In the genomic region with DNA sequence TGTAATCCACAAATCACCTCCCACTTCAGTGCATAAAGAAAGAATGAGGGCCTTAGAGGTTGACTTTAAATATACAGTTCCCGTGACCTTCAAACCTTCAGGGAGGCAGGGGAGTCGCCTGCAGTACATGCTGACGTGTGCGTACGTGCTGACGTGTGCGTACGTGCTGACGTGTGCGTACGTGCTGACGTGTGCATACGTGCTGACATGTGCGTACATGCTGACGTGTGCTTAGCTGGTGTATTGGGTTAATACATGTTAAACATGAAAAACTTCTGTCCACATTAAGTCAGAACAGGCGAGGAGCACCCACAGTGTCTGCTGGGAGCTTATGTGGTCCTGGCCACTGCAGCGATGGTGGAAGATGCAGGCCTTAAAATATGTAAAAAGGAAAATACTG, we compare ENCODE assay signal across 18 mouse cellular contexts.
"Had no signal": no experiment of that assay in that cellular context is flagged by ENCODE, and none has a peak within 500 bp of the region (broad histone marks: within the 10 kb centered on the region; RNA-seq: fewer than 3 reads in every experiment).

No protein-coding gene starts in this region.

- H3K27me3 ChIP-seq: liver, embryonic 13.5 days; liver, embryonic 15.5 days; lung, embryonic 15.5 days; midbrain, embryonic 12.5 days; midbrain, embryonic 15.5 days; neural tube, embryonic 12.5 days had no signal

- H3K4me2 ChIP-seq: liver, embryonic 11.5 days; liver, embryonic 13.5 days; liver, embryonic 15.5 days; lung, embryonic 15.5 days; midbrain, embryonic 12.5 days; midbrain, embryonic 15.5 days; neural tube, embryonic 12.5 days had no signal

- DNase-seq: liver, embryonic 13.5 days; liver, postnatal 0 days; lung, adult 2 months; lung, postnatal 14 days; lung, postnatal 36 days; right cerebral cortex, postnatal 14 days; thymus, adult 18-20 months; thymus, postnatal 14 days; thymus, postnatal 36 days had no signal

- H3K9me3 ChIP-seq: liver, embryonic 13.5 days; liver, embryonic 15.5 days; lung, embryonic 15.5 days; midbrain, embryonic 12.5 days; midbrain, embryonic 15.5 days; neural tube, embryonic 12.5 days had no signal

- ATAC-seq: liver, postnatal 0 days; lung, postnatal 0 days; midbrain, embryonic 15.5 days had no signal

- H3K9ac ChIP-seq: liver, embryonic 13.5 days; liver, embryonic 15.5 days; liver, postnatal 0 days; lung, embryonic 15.5 days; midbrain, embryonic 12.5 days; midbrain, embryonic 15.5 days; neural tube, embryonic 12.5 days had no signal

- H3K4me1 ChIP-seq: liver, embryonic 13.5 days; liver, embryonic 15.5 days; midbrain, embryonic 12.5 days; neural tube, embryonic 12.5 days had no signal

- H3K27ac ChIP-seq: liver, embryonic 13.5 days; liver, embryonic 15.5 days; lung, embryonic 15.5 days; macrophage; midbrain, embryonic 12.5 days; midbrain, embryonic 15.5 days; neural tube, embryonic 12.5 days had no signal

- H3K36me3 ChIP-seq: liver, embryonic 13.5 days; liver, embryonic 15.5 days; lung, embryonic 15.5 days; midbrain, embryonic 12.5 days; midbrain, embryonic 15.5 days; neural tube, embryonic 12.5 days had no signal

- H3K4me3 ChIP-seq: liver, embryonic 13.5 days; liver, embryonic 15.5 days; lung, embryonic 15.5 days; megakaryocyte, embryonic 14.5 days; midbrain, embryonic 12.5 days; midbrain, embryonic 15.5 days; neural tube, embryonic 12.5 days had no signal
